8 mouse cellular contexts compared by ENCODE assay signal in the genomic region with DNA sequence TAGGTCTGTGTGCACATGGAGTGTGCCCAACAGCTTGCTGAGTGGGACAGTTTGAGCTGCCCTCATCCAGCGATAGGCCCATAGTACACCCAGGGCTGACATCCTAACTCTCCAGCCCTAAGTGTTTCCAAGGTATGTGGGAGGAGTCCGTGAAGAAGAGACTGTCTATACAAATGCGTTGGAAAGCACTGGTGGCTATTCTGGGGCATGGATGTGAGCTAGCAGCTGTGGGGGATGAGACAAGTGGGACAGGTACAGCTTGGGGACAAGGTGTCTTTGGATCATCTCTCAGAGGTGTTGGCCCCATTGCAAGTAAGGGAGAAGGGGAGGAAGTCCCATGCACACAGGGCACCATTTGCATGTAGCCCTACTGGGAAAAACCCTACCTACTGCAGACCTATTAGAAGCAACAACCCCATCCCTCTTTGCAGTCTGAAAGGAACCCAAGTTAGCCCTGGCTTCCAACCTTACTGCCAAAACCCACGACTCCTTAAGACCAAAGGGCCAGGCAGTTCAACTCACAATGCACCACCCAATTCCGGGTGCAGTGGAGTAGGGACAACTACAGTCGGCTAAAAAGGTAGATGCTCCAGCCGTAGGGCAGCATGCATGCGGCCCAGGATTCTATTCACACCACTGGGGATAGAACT. TPM values are rescaled to one million over a fixed set of nuclear protein-coding genes. Genes with fewer than 3 reads are reported as not detected.
DNase-seq lines count a peak whose midpoint lies in the region; ATAC-seq lines count a peak whose summit lies in the region.

No protein-coding gene starts in this region.

- intact Hi-C loops in left cerebral cortex, postnatal 14 days (cut with DNase I): no loop called here

- peak overlapping the region; percentile 85 for H3K4me3 ChIP-seq in kidney, embryonic 15.5 days (replicated peaks)
- peak overlapping the region; percentile 89 for H3K4me3 ChIP-seq in embryonic facial prominence, embryonic 10.5 days
- H3K4me3 ChIP-seq in hindbrain, embryonic 16.5 days (ENCODE audit: low read length): peak overlapping the region; percentile 74
- H3K4me3 ChIP-seq in midbrain, embryonic 15.5 days: peak overlapping the region; percentile 69

- peak overlapping the region; percentile 100 for H3K27ac ChIP-seq in kidney, embryonic 15.5 days
- H3K27ac ChIP-seq in embryonic facial prominence, embryonic 10.5 days (replicated peaks): peak overlapping the region; percentile 100
- peak overlapping the region; percentile 100 for H3K27ac ChIP-seq in hindbrain, embryonic 16.5 days (ENCODE audit: low read depth, low read length)
- peak overlapping the region; percentile 99 for H3K27ac ChIP-seq in midbrain, embryonic 15.5 days

- peaks cover 65% of the 10 kb centered on the region for H3K36me3 ChIP-seq in kidney, embryonic 15.5 days
- peaks cover 74% of the 10 kb centered on the region for H3K36me3 ChIP-seq in embryonic facial prominence, embryonic 10.5 days (replicated peaks)
- H3K36me3 ChIP-seq in hindbrain, embryonic 16.5 days (ENCODE audit: control insufficient read depth, insufficient read depth, low read length): peaks cover 30% of the 10 kb centered on the region
- H3K36me3 ChIP-seq in midbrain, embryonic 15.5 days (replicated peaks): peaks cover 35% of the 10 kb centered on the region

- peak overlapping the region; percentile 95 for H3K9ac ChIP-seq in kidney, embryonic 15.5 days
- peak overlapping the region; percentile 77 for H3K9ac ChIP-seq in hindbrain, embryonic 16.5 days (ENCODE audit: low read depth, low read length)
- H3K9ac ChIP-seq in midbrain, embryonic 15.5 days: peak overlapping the region; percentile 74

- H3K27me3 ChIP-seq in kidney, embryonic 15.5 days: no peaks in the 10 kb centered on the region
- no peaks in the 10 kb centered on the region for H3K27me3 ChIP-seq in embryonic facial prominence, embryonic 10.5 days (replicated peaks; ENCODE audit: low read depth, poor library complexity, severe bottlenecking)
- no peaks in the 10 kb centered on the region for H3K27me3 ChIP-seq in hindbrain, embryonic 16.5 days (replicated peaks; ENCODE audit: control insufficient read depth, insufficient read depth, low read length)
- H3K27me3 ChIP-seq in midbrain, embryonic 15.5 days (replicated peaks): no peaks in the 10 kb centered on the region

- peaks cover 33% of the 10 kb centered on the region for H3K4me1 ChIP-seq in kidney, embryonic 15.5 days
- H3K4me1 ChIP-seq in embryonic facial prominence, embryonic 10.5 days: peaks cover 41% of the 10 kb centered on the region
- peaks cover 17% of the 10 kb centered on the region for H3K4me1 ChIP-seq in hindbrain, embryonic 16.5 days (ENCODE audit: control insufficient read depth, insufficient read depth, low read depth, low read length)
- H3K4me1 ChIP-seq in midbrain, embryonic 15.5 days: peaks cover 30% of the 10 kb centered on the region

- 40% methylated on average over 8 of the region's 8 CpGs for WGBS in kidney, embryonic 15.5 days
- 69% methylated on average over 8 of the region's 8 CpGs for WGBS in embryonic facial prominence, embryonic 10.5 days
- WGBS in hindbrain, embryonic 16.5 days: 34% methylated on average over 8 of the region's 8 CpGs
- 39% methylated on average over 8 of the region's 8 CpGs for WGBS in midbrain, embryonic 15.5 days

- DNase-seq in kidney, adult 8-10 months: no peak
- no peak for DNase-seq in embryonic facial prominence, embryonic 10.5 days (ENCODE audit: low spot score)
- no peak for DNase-seq in adrenal gland, adult 18-20 months (ENCODE audit: low spot score in 2 of 2)
- no peak for DNase-seq in left cerebral cortex, postnatal 14 days (ENCODE audit: low spot score in 2 of 2)
- DNase-seq in cerebellum, adult 11 months: no peak

- ATAC-seq in kidney, embryonic 15.5 days (replicated peaks; ENCODE audit: low FRiP score): no peak
- ATAC-seq in hindbrain, embryonic 16.5 days: no peak
- ATAC-seq in midbrain, embryonic 15.5 days (replicated peaks): no peak

- H3K9me3 ChIP-seq in kidney, embryonic 15.5 days (replicated peaks): no peaks in the 10 kb centered on the region
- H3K9me3 ChIP-seq in embryonic facial prominence, embryonic 10.5 days: no peaks in the 10 kb centered on the region
- H3K9me3 ChIP-seq in hindbrain, embryonic 16.5 days (ENCODE audit: control insufficient read depth, low read length): no peaks in the 10 kb centered on the region
- H3K9me3 ChIP-seq in midbrain, embryonic 15.5 days: no peaks in the 10 kb centered on the region

- peak overlapping the region; percentile 86 for H3K4me2 ChIP-seq in kidney, embryonic 15.5 days
- H3K4me2 ChIP-seq in hindbrain, embryonic 16.5 days (ENCODE audit: low read length): peak overlapping the region; percentile 81
- peak overlapping the region; percentile 83 for H3K4me2 ChIP-seq in midbrain, embryonic 15.5 days

RNA-seq across cellular contexts. Expression of gene Mbd3, which starts 1.7 kb away (rescaled TPM):
- 260 and 283 TPM in 2 replicates for polyA plus RNA-seq in kidney, embryonic 15.5 days (2015; fragmentation: Nextera tagmentation; extraction: Ambion mirVana)
- 371 and 377 TPM in 2 replicates for polyA plus RNA-seq in embryonic facial prominence, embryonic 10.5 days (2016; fragmentation: Nextera tagmentation; extraction: Ambion mirVana)
- 196 and 207 TPM in 2 replicates for polyA plus RNA-seq in hindbrain, embryonic 16.5 days (2015; fragmentation: Nextera tagmentation; extraction: Ambion mirVana)
- polyA plus RNA-seq in midbrain, embryonic 15.5 days (2015; fragmentation: Nextera tagmentation; extraction: Ambion mirVana): 227 and 250 TPM in 2 replicates
- total RNA-seq in adrenal gland, adult 18-20 months (2021): 100 to 1,000 TPM; 137 to 157 TPM
- total RNA-seq in left cerebral cortex, postnatal 14 days (2021): 100 to 1,000 TPM; 122 to 134 TPM

RNA-seq across cellular contexts. Expression of gene Uqcr11, which starts 9.0 kb away (rescaled TPM):
- 790 and 798 TPM in 2 replicates for polyA plus RNA-seq in kidney, embryonic 15.5 days (2015; fragmentation: Nextera tagmentation; extraction: Ambion mirVana)
- 615 and 629 TPM in 2 replicates for polyA plus RNA-seq in embryonic facial prominence, embryonic 10.5 days (2016; fragmentation: Nextera tagmentation; extraction: Ambion mirVana)
- polyA plus RNA-seq in hindbrain, embryonic 16.5 days (2015; fragmentation: Nextera tagmentation; extraction: Ambion mirVana): 704 and 759 TPM in 2 replicates
- 581 and 629 TPM in 2 replicates for polyA plus RNA-seq in midbrain, embryonic 15.5 days (2015; fragmentation: Nextera tagmentation; extraction: Ambion mirVana)
- total RNA-seq in adrenal gland, adult 18-20 months (2021): 1,000 to 10,000 TPM in 1 of 2 experiments, 100 to 1,000 TPM in 1; 797 to 1,071 TPM
- 100 to 1,000 TPM; 587 to 604 TPM for total RNA-seq in left cerebral cortex, postnatal 14 days (2021)

RNA-seq across cellular contexts. Expression of gene Mex3d, which starts 10.2 kb away (rescaled TPM):
- polyA plus RNA-seq in kidney, embryonic 15.5 days (2015; fragmentation: Nextera tagmentation; extraction: Ambion mirVana): 7.1 and 8.4 TPM in 2 replicates
- polyA plus RNA-seq in embryonic facial prominence, embryonic 10.5 days (2016; fragmentation: Nextera tagmentation; extraction: Ambion mirVana): 6.4 and 7.1 TPM in 2 replicates
- polyA plus RNA-seq in hindbrain, embryonic 16.5 days (2015; fragmentation: Nextera tagmentation; extraction: Ambion mirVana): 9.1 and 9.2 TPM in 2 replicates
- polyA plus RNA-seq in midbrain, embryonic 15.5 days (2015; fragmentation: Nextera tagmentation; extraction: Ambion mirVana): 18.3 and 18.8 TPM in 2 replicates
- 10 to 100 TPM; 16.6 to 18.0 TPM for total RNA-seq in adrenal gland, adult 18-20 months (2021)
- 10 to 100 TPM; 19.9 to 24.1 TPM for total RNA-seq in left cerebral cortex, postnatal 14 days (2021)

RNA-seq across cellular contexts. Expression of gene Tcf3, which starts 35.8 kb away (rescaled TPM):
- 130 and 138 TPM in 2 replicates for polyA plus RNA-seq in kidney, embryonic 15.5 days (2015; fragmentation: Nextera tagmentation; extraction: Ambion mirVana)
- 225 and 235 TPM in 2 replicates for polyA plus RNA-seq in embryonic facial prominence, embryonic 10.5 days (2016; fragmentation: Nextera tagmentation; extraction: Ambion mirVana)
- polyA plus RNA-seq in hindbrain, embryonic 16.5 days (2015; fragmentation: Nextera tagmentation; extraction: Ambion mirVana): 32.5 and 45.3 TPM in 2 replicates
- 44.9 and 55.8 TPM in 2 replicates for polyA plus RNA-seq in midbrain, embryonic 15.5 days (2015; fragmentation: Nextera tagmentation; extraction: Ambion mirVana)
- total RNA-seq in adrenal gland, adult 18-20 months (2021): 10 to 100 TPM; 32.9 to 44.2 TPM
- 10 to 100 TPM; 26.6 to 29.1 TPM for total RNA-seq in left cerebral cortex, postnatal 14 days (2021)

RNA-seq across cellular contexts. Expression of gene Plk5, which starts 41.4 kb away (rescaled TPM):
- polyA plus RNA-seq in kidney, embryonic 15.5 days (2015; fragmentation: Nextera tagmentation; extraction: Ambion mirVana): 0.67 and 0.70 TPM in 2 replicates
- polyA plus RNA-seq in embryonic facial prominence, embryonic 10.5 days (2016; fragmentation: Nextera tagmentation; extraction: Ambion mirVana): 0.37 and 0.43 TPM in 2 replicates
- 9.3 and 11.0 TPM in 2 replicates for polyA plus RNA-seq in hindbrain, embryonic 16.5 days (2015; fragmentation: Nextera tagmentation; extraction: Ambion mirVana)
- polyA plus RNA-seq in midbrain, embryonic 15.5 days (2015; fragmentation: Nextera tagmentation; extraction: Ambion mirVana): 6.2 TPM in 2 replicates
- under 1 TPM; 0.19 to 0.27 TPM for total RNA-seq in adrenal gland, adult 18-20 months (2021)
- 10 to 100 TPM in 1 of 2 experiments, 1 to 10 TPM in 1; 7.6 to 10.6 TPM for total RNA-seq in left cerebral cortex, postnatal 14 days (2021)
